Mouse (Mus musculus) MEL (cell line): ENCODE measurements around the gene Kcne3. TPM values are rescaled to one million over a fixed set of nuclear protein-coding genes. Genes with fewer than 3 reads are reported as not detected.

Experiments
- DNase-seq: peaks from one replicate; pipeline ENCODE4 v3.0.0; 2011; ENCODE audit warnings: low read depth, low spot score
- H3K27ac ChIP-seq: 2 replicates; pipeline ENCODE4 v1.5.1; 2012; ENCODE audit warnings: low read depth, mild to moderate bottlenecking, control low read depth, low read length, moderate library complexity; ENCODE audit not compliant: control insufficient read depth
- H3K27me3 ChIP-seq, 2 experiments: fragments of 150-350 bp in 1 of 2; sonication (generic) in 1 of 2; 2 replicates each; pipeline ENCODE4 v1.6.1; 2012; ENCODE audit warnings: low read length in 2 of 2, mild to moderate bottlenecking in 2 of 2, improper control_type of control experiment in 1 of 2, moderate library complexity in 1 of 2; ENCODE audit not compliant: insufficient read depth in 2 of 2, control insufficient read depth in 1 of 2
- H3K36me3 ChIP-seq, 2 experiments: 2 replicates each; pipeline ENCODE4 v1.6.1; 2012 to 2014; ENCODE audit warnings: low read length in 2 of 2, improper control_type of control experiment in 1 of 2, inconsistent platforms in 1 of 2, mild to moderate bottlenecking in 1 of 2; ENCODE audit not compliant: insufficient read depth in 2 of 2, control insufficient read depth in 1 of 2
- H3K4me1 ChIP-seq, 2 experiments: fragments of 150-350 bp in 1 of 2; sonication (generic) in 1 of 2; 2 replicates each; pipeline ENCODE4 v1.6.1; 2012; ENCODE audit warnings: low read length in 2 of 2, improper control_type of control experiment in 1 of 2, mild to moderate bottlenecking in 1 of 2; ENCODE audit not compliant: insufficient read depth in 2 of 2, control insufficient read depth in 1 of 2
- H3K4me3 ChIP-seq, 2 experiments: fragments of 150-350 bp in 1 of 2; sonication (generic) in 1 of 2; 2 replicates each; pipeline ENCODE4 v1.5.1; 2012; ENCODE audit warnings: low read depth in 2 of 2, low read length in 2 of 2, mild to moderate bottlenecking in 2 of 2, moderate library complexity in 2 of 2, control low read depth in 1 of 2, improper control_type of control experiment in 1 of 2; ENCODE audit not compliant: control insufficient read depth in 1 of 2, insufficient read depth in 1 of 2
- H3K79me2 ChIP-seq: 2 replicates; pipeline ENCODE4 v1.6.1; 2012; ENCODE audit warnings: mild to moderate bottlenecking, low read length, moderate library complexity; ENCODE audit not compliant: control insufficient read depth, poor library complexity, insufficient read depth
- H3K9ac ChIP-seq: 2 replicates; pipeline ENCODE4 v1.6.1; 2012; ENCODE audit warnings: low read depth, mild to moderate bottlenecking, control low read depth, low read length, moderate library complexity; ENCODE audit not compliant: control insufficient read depth, poor library complexity, severe bottlenecking
- H3K9me3 ChIP-seq: fragments of 150-350 bp; sonication (generic); replicated peaks from 2 replicates; pipeline ENCODE4 v1.6.1; 2012; ENCODE audit warnings: mild to moderate bottlenecking, low read length, improper control_type of control experiment, moderate library complexity; ENCODE audit not compliant: insufficient read depth
- BHLHE40 ChIP-seq: IDR thresholded peaks from 2 replicates; pipeline ENCODE4 v1.6.1; 2012; ENCODE audit warnings: low read depth, mild to moderate bottlenecking, inconsistent platforms, low read length, improper control_type of control experiment, borderline replicate concordance
- CHD1 ChIP-seq: IDR thresholded peaks from 2 replicates; pipeline ENCODE4 v1.6.1; 2012; ENCODE audit warnings: low read depth, mild to moderate bottlenecking, inconsistent platforms, low read length, improper control_type of control experiment
- ELF1 ChIP-seq: IDR thresholded peaks from 2 replicates; pipeline ENCODE4 v1.6.1; 2014; ENCODE audit warnings: low read depth, mild to moderate bottlenecking, inconsistent platforms, low read length, improper control_type of control experiment, moderate library complexity
- EP300 ChIP-seq, 2 experiments: IDR thresholded peaks; 2 replicates each; pipeline ENCODE4 v1.6.1; 2011; ENCODE audit warnings: improper control_type of control experiment in 2 of 2, low read length in 2 of 2, low read depth in 1 of 2, mild to moderate bottlenecking in 1 of 2
- ETS1 ChIP-seq: IDR thresholded peaks from 2 replicates; pipeline ENCODE4 v1.6.1; 2012; ENCODE audit warnings: low read depth, mild to moderate bottlenecking, inconsistent platforms, low read length, improper control_type of control experiment, moderate library complexity
- GATA1 ChIP-seq: IDR thresholded peaks from 2 replicates; pipeline ENCODE4 v1.6.1; 2011; ENCODE audit warnings: low read depth, low read length, improper control_type of control experiment
- JUND ChIP-seq: IDR thresholded peaks from 2 replicates; pipeline ENCODE4 v1.6.1; 2011; ENCODE audit warnings: low read depth, mild to moderate bottlenecking, improper control_type of control experiment, low read length
- KAT2A ChIP-seq: conservative IDR thresholded peaks from 2 replicates; pipeline ENCODE4 v1.6.1; 2012; ENCODE audit warnings: low read depth, low read length, improper control_type of control experiment, inconsistent platforms
- MAX ChIP-seq: IDR thresholded peaks from 2 replicates; pipeline ENCODE4 v1.6.1; 2011; ENCODE audit warnings: low read length, improper control_type of control experiment
- POLR2AphosphoS5 ChIP-seq: IDR thresholded peaks from 2 replicates; pipeline ENCODE4 v1.6.1; 2012; ENCODE audit warnings: low read depth, borderline replicate concordance, mild to moderate bottlenecking, inconsistent platforms, low read length, moderate library complexity, mixed read lengths
- RAD21 ChIP-seq: IDR thresholded peaks from 2 replicates; pipeline ENCODE4 v1.6.1; 2011; ENCODE audit warnings: mild to moderate bottlenecking, low read depth, low read length, improper control_type of control experiment
- USF2 ChIP-seq, 2 experiments: IDR thresholded peaks; 2 replicates each; pipeline ENCODE4 v1.6.1; 2011 to 2012; ENCODE audit warnings: improper control_type of control experiment in 2 of 2, low read length in 2 of 2, borderline replicate concordance in 1 of 2, inconsistent platforms in 1 of 2, low read depth in 1 of 2, mild to moderate bottlenecking in 1 of 2; ENCODE audit not compliant: insufficient read depth in 1 of 2
- ZC3H11A ChIP-seq: IDR thresholded peaks from 2 replicates; pipeline ENCODE4 v1.6.1; 2012; ENCODE audit warnings: low read depth, mild to moderate bottlenecking, inconsistent platforms, low read length, improper control_type of control experiment
- polyA plus RNA-seq, 2 experiments: library from polyadenylated mRNA; stranded (reverse) in 1 of 2; unstranded in 1 of 2; fragments of >175 nt in 1 of 2; fragments of >200 nt in 1 of 2; gene quantifications; 2 replicates each; pipeline versions ENCODE4 v1.2.1 to v1.2.4; 2012; ENCODE audit warnings: low replicate concordance in 2 of 2, low read depth in 1 of 2; ENCODE audit not compliant: insufficient read length in 2 of 2, insufficient read depth in 1 of 2, missing spikeins in 1 of 2
- total RNA-seq: library from RNA; depleted of rRNA; stranded (reverse); fragments of 300-350 nt; gene quantifications from 2 replicates; pipeline ENCODE4 v1.2.3, GENCODE M21; 2012

The Kcne3 gene
- total and polyA plus RNA-seq, 3 experiments: 4.9 to 6.7 TPM; not detected in 1

DNA sequence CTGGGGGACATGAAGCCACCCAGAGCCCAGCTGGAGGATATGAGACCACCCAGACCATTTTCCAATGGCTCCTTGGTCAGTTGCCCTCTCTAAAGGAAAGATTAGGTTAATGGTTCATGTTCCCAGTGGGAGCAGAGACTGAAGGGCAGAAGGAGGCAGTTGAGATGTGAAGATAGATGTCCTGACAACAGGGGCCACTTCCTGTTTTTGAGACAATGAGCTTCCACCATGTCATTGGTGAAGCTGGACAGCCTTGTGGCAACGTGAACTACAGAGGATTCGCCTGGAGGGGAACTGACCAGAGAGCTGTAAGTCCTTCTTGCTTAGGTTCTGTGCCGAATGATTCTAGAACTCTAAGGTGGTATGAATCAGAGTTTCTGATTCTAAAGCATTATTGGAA, at the start of gene Kcne3 (continued):
- TF ChIP-seq KAT2A (no peak), RAD21 (no peak), BHLHE40 (no peak)

DNA sequence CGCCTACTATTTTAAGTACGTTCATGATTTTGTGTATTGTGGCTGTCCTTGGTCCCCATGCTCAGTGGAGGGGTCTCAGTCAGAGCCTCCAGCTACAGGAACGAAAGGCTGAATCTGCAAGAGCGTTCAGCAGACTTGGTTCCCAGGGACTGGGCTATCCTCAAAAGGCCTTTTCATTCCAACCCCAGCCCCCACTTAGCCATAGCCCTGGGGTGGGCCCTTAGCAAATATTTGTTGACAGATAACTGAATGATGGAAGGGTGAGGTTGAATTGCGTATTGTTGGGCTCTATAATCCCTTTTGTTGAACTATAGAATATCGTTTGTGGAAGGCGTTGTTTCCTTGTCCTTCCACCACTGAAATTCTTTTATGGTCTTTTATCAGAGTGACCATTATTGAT, 49.8 kb upstream of the Kcne3 start:
- H3K27me3 ChIP-seq: peaks cover 0 to 3% of the 10 kb centered on the region in 2 experiments; a peak in 2 of 4 replicates
- H3K79me2 ChIP-seq: no peaks in the 10 kb centered on the region
- no peak for DNase-seq
- H3K27ac ChIP-seq: no peak overlapping the region
- H3K4me1 ChIP-seq: 0 out of 4 replicates have a peak, but pooled peaks cover 0 to 10% of the 10 kb centered on the region in 2 experiments
- H3K9me3 ChIP-seq: no peaks in the 10 kb centered on the region
- H3K9ac ChIP-seq: no peak overlapping the region
- TF ChIP-seq JUND: no peak
- TF ChIP-seq MAX: no peak
- no peak for TF ChIP-seq CHD1
- TF ChIP-seq POLR2AphosphoS5: no peak
- no peak for TF ChIP-seq EP300 (IDR thresholded peaks at IDR 0.05; ENCODE audit: low read depth in 1 of 2, low read length in 2 of 2)
- peaks cover 0 to 15% of the 10 kb centered on the region in 2 experiments; a peak in 2 of 4 replicates for H3K36me3 ChIP-seq
- no peak overlapping the region for H3K4me3 ChIP-seq

DNA sequence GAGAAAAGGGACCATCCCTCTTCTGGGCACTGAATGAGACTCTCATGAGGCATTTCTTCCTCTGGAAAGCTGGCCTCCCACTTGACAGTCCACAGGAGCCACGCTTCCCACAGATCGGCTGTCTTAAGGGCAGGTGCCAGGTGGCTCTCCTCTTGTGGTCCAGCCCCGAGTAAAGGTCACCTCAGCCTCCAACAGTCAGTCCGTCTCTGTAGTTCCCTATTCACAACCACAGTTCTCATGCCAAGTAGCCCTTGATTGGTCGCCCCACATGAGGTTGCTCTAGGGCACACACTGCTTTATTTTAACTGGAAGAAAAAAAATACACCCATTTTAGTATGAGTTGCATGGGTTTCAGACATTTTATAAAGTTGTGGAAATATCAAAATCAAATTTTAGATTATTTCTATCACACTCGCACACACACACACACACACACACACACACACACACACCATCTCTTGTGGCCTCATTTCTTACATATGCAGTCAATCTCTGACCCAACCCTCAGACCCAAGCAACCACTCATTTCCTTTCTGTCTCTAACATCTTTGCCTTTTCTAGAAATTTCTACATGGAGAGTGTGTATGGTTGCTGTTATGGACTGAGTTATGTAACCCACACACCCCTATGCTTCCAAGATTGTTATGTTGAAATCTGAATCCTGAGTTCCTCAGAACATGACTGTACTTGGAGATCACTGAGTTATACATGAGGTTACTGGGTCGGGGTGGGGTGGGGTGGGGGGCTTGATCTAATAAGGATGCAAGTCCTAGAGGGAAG, 47.9 kb upstream of the Kcne3 start:
- Histone ChIP-seq H3K27me3 (peaks cover 0 to 3% of the 10 kb centered on the region in 2 experiments; a peak in 2 of 4 replicates), H3K9me3 (no peaks in the 10 kb centered on the region), H3K9ac (no peak overlapping the region), H3K4me1 (0 out of 4 replicates have a peak, but pooled peaks cover 0 to 10% of the 10 kb centered on the region in 2 experiments), H3K27ac (no peak overlapping the region), H3K4me3 (no peak overlapping the region), H3K79me2 (no peaks in the 10 kb centered on the region), H3K36me3 (peaks cover 0 to 4% of the 10 kb centered on the region in 2 experiments; a peak in 1 of 4 replicates)
- no peak for DNase-seq
- TF ChIP-seq KAT2A (no peak), ETS1 (no peak), JUND (no peak), POLR2AphosphoS5 (no peak), USF2 (IDR thresholded peaks at IDR 0.05; ENCODE audit: borderline replicate concordance in 1 of 2, insufficient read depth in 1 of 2, low read depth in 1 of 2, low read length in 2 of 2) (no peak), ZC3H11A (no peak), ELF1 (no peak), GATA1 (no peak)
